Mouse (Mus musculus): ENCODE data around the gene Sh3bp4.

- TF ChIP-seq EP300 (optimal IDR thresholded peaks at IDR 0.05) = no peak
- TF ChIP-seq CTCF (IDR thresholded peaks at IDR 0.05; ENCODE audit: low read depth) = no peak
These were observed 28.9 kb upstream of the Sh3bp4 start for GRCm38 (mm10) chr1:89041290-89041689.

All from stomach, postnatal 0 days (tissue).